Mouse (Mus musculus) large intestine, adult 2 months (tissue): Measurements from ENCODE around the gene Crxos. TPM values are rescaled to one million over a fixed set of nuclear protein-coding genes. Genes with fewer than 3 reads are reported as not detected.

ENCODE experiments used
- DNase-seq: peaks from one replicate; pipeline ENCODE4 v3.0.0-alpha.2; 2012; ENCODE audit warnings: low read depth, low spot score
- WGBS: fragments of 180-500 bp; shearing (Covaris S2); methylation state at CpG from one replicate; pipeline ENCODE4 v1.1.7; 2018; 5-methylcytosine and 5-hydroxymethylcytosine counted together
- polyA plus RNA-seq: library from polyadenylated mRNA; depleted of rRNA; stranded (reverse); fragments of >200 nt; gene quantifications from 2 replicates; pipeline ENCODE4 v1.2.3, GENCODE M21; 2012

Crxos gene
- polyA plus RNA-seq, 1 experiment, result not detected

DNA sequence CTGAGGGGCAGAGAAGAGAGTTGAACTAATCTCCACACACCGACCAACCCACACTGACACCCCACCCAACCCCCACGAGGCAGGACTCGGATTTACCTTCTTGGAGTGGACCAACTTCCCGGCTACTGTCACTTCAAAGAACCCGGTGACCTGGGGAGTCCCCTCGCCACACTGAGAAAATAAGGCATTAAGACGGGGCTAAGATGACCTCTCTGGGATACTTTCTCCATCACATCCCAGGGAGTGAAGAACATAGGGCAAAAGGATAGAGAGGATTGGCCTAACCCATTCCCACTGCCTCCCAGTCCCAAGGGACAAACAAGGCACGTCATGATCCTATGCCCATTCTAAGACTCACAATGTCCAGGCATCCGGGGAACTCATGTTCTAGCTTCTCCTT, 37.5 kb downstream of the Crxos start:
- no peak for DNase-seq
- WGBS, result 93% methylated on average over 9 of the region's 9 CpGs

DNA sequence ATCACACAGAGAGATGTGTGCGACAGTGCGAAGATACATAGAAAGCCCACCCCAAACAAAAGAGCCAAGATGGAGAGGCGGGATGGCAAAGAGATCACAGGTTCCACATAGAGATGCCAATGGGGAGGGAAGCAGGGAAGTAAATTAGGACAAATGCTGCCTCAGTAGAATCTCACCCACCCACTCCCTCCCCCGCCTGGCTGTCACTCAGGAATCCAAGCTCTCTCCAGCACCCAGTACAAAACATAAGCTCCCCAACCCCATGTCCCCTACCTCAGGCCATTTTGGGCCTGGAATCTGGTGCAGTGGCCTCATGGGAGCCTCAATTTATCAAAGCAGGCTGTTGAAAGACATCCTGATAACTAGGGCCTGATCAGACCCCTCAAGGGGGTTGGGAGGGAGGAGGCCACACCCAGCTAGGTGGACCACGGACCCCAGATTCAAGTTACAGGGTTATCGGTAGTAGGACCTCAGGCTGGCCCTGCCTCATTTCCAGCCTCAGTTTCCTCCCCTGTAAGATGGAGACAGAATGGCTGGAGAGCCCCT, 38.3 kb downstream of the Crxos start:
- 81% methylated on average over 6 of the region's 6 CpGs for WGBS
- DNase-seq, result no peak

DNA sequence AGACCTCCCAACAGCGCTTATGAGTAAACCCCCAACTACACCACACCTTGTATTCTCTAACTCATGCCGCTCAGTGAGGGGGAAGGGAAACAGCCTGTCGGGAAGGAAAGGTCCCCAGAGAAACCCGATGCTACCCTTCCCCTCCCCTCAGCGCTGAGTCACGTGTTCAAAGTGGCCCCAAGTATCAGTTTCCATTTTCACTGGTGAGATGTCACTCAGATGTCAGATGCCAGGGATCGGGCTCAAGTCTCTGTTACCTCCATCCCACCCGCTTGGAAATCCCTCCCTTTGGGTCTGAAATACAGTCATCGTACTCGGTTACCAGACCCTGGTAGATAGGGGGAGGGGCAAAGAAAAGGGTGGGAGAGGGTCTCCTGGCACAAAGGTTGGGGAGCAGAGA, 39.4 kb downstream of the Crxos start:
- DNase-seq, result no peak
- under 1% methylated on average over 10 of the region's 10 CpGs for WGBS

DNA sequence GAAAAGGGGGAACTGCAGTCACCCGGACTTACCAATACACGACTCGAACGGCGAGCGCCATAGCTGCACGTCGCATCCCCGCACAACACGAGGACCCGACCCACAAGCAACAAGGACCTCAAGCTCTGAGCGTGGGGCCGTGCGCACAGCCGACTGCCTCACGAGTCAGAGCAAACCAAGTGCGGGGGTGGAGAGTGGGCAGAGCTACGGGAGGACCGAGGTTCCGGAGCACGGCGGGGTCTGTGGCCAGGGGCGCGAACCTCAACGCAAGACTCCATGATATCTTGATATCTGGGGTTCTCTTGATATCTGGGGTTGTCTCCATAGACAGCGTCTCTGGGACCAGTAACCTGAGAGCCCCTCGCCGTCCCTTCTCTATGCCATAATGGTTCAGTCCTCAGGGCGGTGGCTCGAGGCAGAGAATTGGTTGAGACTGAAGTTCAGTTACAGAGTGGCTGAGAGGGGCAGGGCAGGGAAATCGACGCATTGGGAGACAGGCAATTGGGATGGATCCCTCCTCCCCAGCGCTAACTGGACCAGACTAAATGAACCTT, 39.9 kb downstream of the Crxos start, which contains the start of gene Selenow:
TSS of gene Selenow (minus strand) at position 183 of the 554 bp plus-strand sequence.
- WGBS, result under 1% methylated on average over 33 of the region's 33 CpGs
- peak; percentile 81 for DNase-seq

DNA sequence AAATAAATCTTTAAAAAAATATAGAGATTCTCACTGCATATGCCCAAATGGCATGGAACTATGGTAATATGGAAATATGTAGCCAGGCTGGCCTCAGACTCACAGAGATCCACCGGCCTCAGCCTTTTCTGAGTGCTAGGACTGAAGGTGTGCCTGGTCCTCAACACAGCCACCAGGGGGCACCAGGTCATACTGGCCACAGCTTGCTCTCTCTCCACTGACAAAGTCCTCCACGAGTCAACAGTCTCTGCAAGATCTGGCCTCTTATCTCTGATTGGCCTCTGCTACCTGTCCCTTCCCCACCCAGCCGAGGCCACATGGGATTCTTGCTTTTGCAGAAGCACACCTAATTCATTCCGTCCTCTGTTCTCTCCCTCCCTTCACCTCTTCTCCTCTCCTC, 47.5 kb downstream of the Crxos start:
- no peak for DNase-seq
- 25% methylated on average over 4 of the region's 4 CpGs for WGBS

DNA sequence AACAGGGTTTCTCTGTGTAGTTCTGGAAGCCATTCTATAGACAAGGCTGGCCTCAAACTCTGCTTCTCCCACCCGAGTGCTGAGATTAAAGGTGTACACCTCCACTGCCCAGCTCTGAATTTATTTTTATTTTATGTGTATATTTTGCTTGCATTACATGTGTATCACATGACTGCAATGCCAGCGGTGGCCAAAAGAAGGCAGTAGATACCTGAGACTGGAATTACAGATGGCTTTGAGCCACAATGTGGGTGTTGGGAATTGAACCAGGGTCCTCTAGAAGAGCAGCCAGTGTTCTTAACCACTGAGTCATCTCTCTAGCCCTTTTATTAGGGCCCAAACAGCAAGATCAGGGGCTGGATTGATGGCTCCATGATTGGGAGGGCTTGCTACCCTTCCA, 48.1 kb downstream of the Crxos start:
- 73% methylated on average over 2 of the region's 2 CpGs for WGBS
- DNase-seq, result no peak

DNA sequence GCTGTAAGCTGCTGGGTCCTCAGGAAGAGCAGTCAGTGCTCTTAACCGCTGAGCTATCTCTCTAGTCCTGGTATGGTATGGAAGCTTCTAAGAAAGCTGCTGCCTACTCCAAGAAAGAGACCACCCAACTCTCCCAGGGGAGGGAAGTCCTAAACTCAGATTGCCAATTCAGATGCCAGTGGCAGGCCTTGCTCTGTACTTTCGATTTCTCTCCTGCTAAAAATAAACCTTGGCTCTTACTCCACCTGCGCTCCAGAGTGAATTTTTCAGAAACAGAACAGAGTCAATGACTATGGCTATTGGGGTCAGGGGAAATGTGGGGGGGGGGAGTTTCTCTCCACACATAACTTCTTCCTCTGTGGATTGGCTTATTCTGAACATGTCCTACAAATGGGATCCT, 49.2 kb downstream of the Crxos start:
- WGBS, result 42% methylated on average over 3 of the region's 3 CpGs
- DNase-seq, result no peak

DNA sequence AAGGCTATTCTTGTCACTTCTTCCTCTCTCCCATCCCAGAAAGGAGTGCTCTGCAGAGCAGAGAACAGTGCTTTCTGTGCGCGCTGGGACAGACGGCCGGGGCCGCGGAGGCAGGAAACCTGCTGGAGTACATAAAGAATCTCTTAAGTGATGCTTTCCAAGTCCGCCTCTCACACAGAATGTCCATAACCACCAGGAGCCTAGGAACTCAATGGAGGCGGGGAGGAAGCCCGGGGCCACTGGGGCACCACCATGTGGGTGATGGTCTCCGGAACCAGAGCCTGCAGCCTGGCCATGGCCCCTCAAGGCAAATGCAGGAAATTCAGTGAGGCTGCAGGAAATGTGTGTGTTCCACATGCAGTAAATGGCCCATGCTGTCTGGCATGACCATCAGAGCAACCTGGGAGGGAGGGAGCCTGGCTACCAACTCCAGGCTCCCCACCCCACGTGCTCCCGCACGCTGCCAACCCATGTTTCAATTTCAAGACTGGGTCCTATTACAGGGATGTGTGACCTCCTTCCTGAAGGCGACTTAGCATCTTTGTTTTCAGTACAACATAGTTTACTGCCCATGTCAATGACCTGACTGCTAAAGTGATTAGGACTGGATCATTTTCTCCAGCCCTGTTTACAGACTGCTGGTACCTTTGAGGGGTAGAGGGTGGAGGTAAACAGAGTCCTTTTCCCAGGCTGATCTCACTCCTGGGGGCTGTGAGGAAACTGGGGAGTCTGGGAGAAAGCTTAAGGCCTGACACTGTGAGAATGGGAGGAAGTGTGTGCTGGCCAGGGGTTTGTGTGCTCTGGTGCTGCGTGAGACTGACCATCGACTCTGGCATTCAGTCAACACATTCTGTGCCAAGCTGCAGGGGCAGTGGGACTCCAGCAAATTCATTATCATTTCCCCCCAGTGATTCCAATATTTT, 51.3 kb downstream of the Crxos start:
- 49% methylated on average over 16 of the region's 16 CpGs for WGBS
- no peak for DNase-seq

DNA sequence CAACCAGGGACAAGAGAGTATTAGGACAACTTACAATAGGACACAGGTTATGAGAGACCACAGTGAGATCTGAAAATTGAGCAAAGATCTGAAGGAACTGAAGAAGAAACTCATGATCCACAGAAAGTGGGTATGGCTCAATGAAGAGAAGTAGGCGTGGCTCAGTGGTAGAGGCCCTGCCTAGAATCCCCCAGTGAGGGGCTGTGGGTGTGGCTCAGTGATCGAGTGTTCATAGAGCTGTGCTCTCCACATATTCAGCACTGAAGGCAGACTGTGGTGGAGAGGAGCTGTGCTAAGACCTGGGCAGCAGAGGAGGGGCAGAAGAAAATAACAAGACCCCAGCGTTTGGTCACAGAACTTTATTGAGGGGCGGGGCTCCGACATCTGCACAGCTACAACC, 55.1 kb downstream of the Crxos start:
- WGBS, result 76% methylated on average over 5 of the region's 5 CpGs
- DNase-seq, result no peak

DNA sequence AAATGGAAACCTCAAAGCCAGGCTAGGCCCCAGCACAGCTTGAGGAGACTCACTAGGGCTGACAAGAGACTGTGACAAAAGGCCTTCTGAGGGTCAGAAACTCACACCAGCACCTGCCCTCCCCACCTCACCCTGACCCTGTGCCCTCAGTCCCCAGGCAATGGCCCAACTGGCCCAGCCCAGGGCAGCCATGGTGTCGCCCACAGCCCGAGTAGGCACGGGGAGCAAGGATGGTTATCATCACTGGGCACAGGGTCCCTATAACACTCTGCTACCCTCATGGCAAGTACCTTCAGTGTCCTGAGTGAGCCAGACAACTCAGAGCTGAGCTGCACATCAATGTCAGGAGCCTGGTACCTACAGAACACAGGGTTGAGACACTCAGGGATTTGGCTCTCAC, 56.2 kb downstream of the Crxos start:
- WGBS, result 94% methylated on average over 3 of the region's 3 CpGs

DNA sequence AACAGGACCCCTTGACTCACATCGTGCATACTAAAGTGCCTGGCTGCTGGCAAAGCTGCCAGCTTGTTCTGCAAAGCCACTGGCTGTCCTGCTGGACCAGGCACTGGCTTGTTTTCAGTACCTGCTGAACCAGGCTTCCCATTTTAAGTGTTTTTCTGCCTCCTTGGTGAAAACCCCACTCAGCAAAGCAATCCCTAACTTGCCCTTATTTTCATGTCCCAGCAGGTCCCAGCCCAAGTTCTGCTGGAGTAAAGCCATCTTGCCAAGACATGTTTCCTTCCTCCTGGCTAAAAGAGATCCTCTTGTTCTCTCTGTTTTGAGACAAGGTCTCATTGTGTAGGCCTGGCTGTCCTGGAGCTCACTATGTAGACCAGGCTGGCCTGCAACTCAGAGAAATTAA, 61.9 kb downstream of the Crxos start:
- 96% methylated on average over 1 of the region's 1 CpGs for WGBS
- no peak for DNase-seq

More for the DNA sequence above, 56.2 kb downstream of the Crxos start:
- no peak for DNase-seq

DNA sequence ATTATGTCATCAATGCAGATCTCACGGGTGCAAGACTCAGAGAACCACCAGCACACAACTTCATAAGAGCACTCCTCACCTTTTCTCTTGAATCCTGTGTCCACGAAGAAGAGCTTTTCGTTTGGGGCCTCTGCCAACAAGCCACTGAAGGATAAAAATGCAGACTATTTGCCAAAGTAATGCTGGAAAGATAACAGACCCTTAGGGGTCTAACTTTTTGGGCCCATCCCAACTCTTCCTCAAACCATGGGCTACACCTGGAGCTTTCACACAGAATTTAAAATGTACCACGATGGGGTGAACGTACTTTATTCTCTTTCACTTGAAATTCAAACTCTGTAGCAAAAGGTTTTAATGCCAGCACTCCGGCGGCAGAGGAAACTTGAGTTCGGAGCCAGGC, 62.8 kb downstream of the Crxos start:
- no peak for DNase-seq
- 3% methylated on average over 8 of the region's 8 CpGs for WGBS

DNA sequence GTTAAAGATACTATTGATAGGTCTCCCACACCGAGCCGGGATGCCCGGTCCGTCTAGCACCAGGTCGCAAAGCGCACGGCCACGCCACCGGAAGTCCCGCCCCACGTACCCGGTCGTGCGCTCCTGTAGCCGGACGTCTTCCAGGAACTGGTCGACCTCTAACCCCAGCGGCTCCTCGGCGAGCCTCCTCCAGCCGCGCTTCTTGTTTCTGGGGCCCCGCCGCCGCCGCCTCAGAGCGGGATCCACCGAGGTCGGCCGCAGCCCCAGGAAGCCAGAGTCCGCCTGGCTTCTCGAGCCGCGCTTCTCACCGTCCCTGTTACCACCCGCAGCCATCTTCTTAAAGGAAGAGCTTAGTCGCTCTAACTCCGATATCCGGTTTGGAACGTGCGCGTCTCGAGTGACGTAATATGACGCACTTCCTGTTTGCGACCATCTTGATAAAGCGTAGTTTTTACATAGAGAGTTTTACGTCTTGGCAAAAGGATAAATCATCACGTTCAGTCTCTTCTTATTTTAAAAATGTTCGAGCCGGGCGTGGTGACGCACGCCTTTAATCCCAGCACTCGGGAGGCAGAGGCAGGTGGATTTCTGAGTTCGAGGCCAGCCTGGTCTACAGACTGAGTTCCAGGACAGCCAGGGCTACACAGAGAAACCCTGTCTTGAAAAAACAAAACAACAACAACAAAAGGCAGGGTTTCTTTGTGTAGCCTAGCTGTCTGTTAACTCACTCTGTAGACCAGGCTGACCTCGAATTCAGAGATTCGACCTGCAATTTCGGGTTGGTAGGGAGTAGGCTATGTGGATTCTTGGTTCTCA, 63.5 kb downstream of the Crxos start, which contains the start of gene Nop53:
TSS of gene Nop53 (minus strand) at position 354 of the 816 bp plus-strand sequence.
- WGBS, result 2% methylated on average over 59 of the region's 59 CpGs

DNA sequence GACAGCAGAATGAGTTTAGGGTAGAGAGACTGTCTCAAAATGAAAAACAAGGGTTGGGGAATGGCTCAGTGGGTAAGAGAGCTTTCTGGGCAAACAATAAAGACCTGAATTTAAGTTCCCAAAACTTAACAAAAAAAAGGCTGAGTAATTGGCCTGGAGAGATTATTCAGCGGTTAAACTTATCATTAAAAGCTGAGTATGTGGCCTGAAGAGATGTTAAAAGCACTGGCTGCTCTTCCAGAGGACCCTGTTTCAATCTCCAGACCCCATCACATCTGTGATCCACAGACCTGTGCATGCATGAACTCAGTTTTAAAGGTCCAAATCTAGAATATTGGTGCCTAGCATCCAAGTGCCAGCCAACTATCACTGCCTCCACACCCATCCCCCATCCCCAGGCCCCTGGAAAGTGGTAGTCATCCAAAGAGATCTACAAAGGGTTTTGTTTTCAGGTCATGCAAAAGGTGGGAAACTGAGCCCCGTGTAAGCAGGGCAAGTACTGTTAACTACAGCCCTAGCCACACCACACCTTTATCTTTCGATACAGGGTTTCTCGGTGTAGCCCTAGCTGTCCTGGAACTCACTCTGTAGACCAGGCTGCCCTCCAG, 65.3 kb downstream of the Crxos start:
- DNase-seq, result no peak

More for the DNA sequence above, 63.5 kb downstream of the Crxos start, which contains the start of gene Nop53:
- DNase-seq, result peak; percentile 97

DNA sequence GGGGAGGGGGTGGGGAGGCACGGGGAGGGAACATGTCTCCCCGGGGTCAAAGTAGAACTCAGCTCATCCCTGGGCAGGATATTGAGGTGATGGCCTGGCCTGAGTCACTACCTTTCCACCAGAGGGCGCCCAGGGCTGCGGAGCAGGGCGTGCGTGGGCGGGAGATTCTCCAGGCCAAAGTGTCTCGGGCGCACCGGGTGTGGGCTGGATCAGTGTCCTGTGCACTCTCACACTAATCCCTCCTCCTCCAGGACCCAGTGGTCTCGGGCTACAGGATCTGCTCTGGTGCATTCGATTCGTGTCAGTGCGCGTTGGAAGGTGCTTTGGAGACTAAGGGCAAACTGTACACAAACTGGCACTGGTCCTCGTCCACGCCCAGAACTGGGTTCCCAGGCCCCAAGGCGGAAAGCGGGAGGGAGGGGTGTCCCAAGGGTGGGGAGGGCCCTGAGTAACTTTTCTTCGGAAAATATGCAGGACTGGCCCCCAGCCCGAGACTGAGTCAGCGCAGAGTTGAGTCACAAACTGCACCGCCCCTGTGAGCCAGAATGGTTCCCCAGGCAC, 66.0 kb downstream of the Crxos start:
- under 1% methylated on average over 23 of the region's 23 CpGs for WGBS
- peak; percentile 70 for DNase-seq

More for the DNA sequence above, 65.3 kb downstream of the Crxos start:
- WGBS, result 32% methylated on average over 4 of the region's 4 CpGs

DNA sequence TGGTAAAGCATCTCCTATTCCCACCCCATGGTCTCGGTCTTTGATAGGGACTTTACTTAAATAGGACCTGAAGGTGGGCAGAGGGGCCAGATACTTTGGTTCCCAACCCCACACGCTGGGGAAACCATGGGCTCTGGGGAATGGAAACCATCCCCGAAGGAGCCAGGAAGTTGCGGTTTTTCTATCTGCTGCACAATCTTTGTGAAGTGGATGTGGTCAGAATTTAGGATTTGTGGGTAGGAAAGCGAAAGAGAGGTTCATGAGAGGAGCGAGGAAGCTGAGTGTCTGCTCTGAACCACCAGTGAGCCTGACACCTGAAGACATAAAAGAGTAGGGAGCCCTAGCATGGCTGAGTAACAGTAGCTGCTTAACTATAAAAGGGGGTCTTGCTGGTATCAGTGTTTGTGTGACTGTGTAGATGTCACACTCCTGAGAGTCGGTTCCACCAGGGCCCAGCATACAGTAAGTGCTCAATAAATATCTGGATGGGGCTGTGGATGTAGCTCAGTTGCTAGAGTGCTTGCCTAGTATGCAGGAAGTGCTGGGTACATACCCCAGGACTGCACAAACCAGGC, 66.9 kb downstream of the Crxos start:
- 71% methylated on average over 7 of the region's 7 CpGs for WGBS
- no peak for DNase-seq

DNA sequence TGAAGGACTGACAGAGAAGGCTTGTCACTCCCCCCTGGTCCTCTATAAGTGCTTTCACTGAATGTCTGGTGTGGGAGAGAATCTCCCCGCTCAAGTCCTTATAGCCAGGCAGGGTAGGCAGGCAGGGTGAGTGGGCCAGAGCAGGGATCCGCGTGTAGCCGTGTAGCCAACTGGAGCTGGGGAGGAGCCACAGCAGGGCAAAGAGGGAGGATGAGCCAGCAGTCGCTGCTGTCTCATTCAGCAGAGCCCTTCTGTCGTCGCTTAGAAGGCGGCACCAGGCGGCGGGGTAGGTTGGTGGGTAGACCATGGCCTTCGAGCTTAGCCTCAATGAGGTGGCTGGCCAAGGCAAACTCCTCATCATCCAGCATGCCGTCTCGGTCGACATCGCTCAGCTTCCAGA, 67.6 kb downstream of the Crxos start:
- 85% methylated on average over 15 of the region's 15 CpGs for WGBS
- no peak for DNase-seq

DNA sequence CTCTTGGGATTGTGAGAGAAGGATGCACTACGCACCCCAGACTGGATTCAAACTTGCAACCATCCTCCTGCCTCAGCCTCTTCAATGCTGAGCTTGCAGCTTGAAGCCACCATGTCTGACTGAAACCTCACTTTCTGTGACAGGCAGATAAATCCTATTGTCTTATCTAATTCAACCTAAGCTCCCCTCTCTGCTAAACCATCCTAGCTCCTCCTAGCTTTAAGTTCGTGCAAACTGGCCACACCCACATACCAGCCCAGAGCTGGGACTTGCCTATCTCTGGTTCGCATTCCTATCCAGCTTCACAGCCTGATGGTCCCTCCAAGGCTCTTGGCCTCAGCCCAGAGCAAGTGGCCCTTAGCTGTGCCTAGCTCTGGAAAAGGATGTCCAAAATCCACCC, 70.0 kb downstream of the Crxos start:
- no peak for DNase-seq
- 43% methylated on average over 3 of the region's 3 CpGs for WGBS
